Mouse (Mus musculus): ENCODE results near the gene Smr2. TPM values are rescaled to one million over a fixed set of nuclear protein-coding genes. Genes with fewer than 3 reads are reported as not detected.
"Not testable (repeated sequence)": the region's sequence is repeated elsewhere in the genome, so short reads cannot be mapped to it uniquely, and the experiment has no call there.

Gene Smr2
- polyA plus RNA-seq (2011; ENCODE audit: insufficient read depth, insufficient read length, low replicate concordance, missing spikeins): not detected in 2 replicates

GRCm38 (mm10) chr5:88086256-88086655, at the start of gene Smr2:
Gene Smr2 (plus strand): TSS chr5:88086556.
- not testable (repeated sequence) for H3K4me1 ChIP-seq (ENCODE audit: control insufficient read depth, insufficient read depth, low read length); H3K4me3 ChIP-seq (replicated peaks; ENCODE audit: control insufficient read depth, low read depth, low read length)

DNA sequence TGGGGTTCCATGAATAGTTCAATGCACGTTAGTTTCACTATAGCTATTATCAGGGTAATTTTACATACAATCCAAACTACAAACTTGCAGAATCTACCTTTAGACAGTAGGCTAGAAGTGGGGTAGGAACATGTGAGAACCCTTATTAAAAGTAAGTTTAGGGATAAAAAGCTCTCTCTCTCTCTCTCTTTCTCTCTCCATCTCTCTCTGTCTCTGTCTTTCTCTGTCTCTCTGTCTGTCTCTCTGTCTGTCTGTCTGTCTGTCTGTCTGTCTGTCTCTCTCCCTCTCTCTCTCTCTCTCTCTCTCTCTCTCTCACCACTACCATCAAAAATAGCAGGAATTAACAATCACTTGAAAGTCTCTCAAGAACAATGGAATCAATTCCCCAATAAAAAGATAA, 25.1 kb downstream of the Smr2 start, which contains the start of gene Gm11116:
TSS of gene Gm11116 (minus strand) at position 101 of the 400 bp plus-strand sequence.
- Histone ChIP-seq H3K4me3 (replicated peaks; ENCODE audit: control insufficient read depth, low read depth, low read length) (no peak within 1 kb of the TSS), H3K4me1 (ENCODE audit: control insufficient read depth, insufficient read depth, low read length) (no peaks in the 10 kb centered on the region), H3K27ac (ENCODE audit: control insufficient read depth, insufficient read depth, low read depth, low read length, poor library complexity) (no peak within 1 kb of the TSS)
- TF ChIP-seq POLR2A (IDR thresholded peaks at IDR 0.05; ENCODE audit: borderline replicate concordance, control insufficient read depth, low read depth, low read length): no peak
- no peak for TF ChIP-seq CTCF (IDR thresholded peaks at IDR 0.05; ENCODE audit: control insufficient read depth, insufficient read depth, low read length)
- WGBS: 67% methylated on average over 1 of the region's 1 CpGs

More at GRCm38 (mm10) chr5:88086256-88086655, at the start of gene Smr2:
- not testable (repeated sequence) for H3K27ac ChIP-seq (ENCODE audit: control insufficient read depth, insufficient read depth, low read depth, low read length, poor library complexity)

DNA sequence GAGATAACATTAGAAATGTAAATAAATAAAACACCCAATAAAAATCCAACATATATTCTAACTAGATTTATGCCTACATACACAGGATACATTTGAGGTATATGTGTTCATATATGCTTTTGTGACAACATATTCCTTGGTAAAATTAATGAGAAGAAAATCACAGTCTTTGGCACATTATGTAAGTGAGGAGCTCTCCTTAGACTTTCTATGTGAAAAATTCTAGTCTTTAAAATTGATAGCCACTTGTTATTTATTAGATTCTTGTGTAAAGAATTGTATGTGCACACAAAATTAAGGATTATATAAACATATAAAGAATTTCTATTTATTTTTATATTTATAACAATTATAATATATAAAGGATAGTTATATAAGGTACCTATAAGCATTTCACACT, 67.6 kb downstream of the Smr2 start, which contains the start of gene Gm11115:
TSS of gene Gm11115 (minus strand) at position 101 of the 400 bp plus-strand sequence.
- no peaks in the 10 kb centered on the region for H3K4me1 ChIP-seq (ENCODE audit: control insufficient read depth, insufficient read depth, low read length)
- H3K27ac ChIP-seq (ENCODE audit: control insufficient read depth, insufficient read depth, low read depth, low read length, poor library complexity): no peak within 1 kb of the TSS
- H3K4me3 ChIP-seq (replicated peaks; ENCODE audit: control insufficient read depth, low read depth, low read length): no peak within 1 kb of the TSS
- no peak for TF ChIP-seq POLR2A (IDR thresholded peaks at IDR 0.05; ENCODE audit: borderline replicate concordance, control insufficient read depth, low read depth, low read length)
- no peak for TF ChIP-seq CTCF (IDR thresholded peaks at IDR 0.05; ENCODE audit: control insufficient read depth, insufficient read depth, low read length)

Other genes with a start within 250 kb of the Smr2 start
- not detected in 2 replicates for gene Odam, start 201.5 kb upstream of the Smr2 start, polyA plus RNA-seq (2011; ENCODE audit: insufficient read depth, insufficient read length, low replicate concordance, missing spikeins)
- 2.2 TPM in 1 of 2 replicates, not detected in the other for gene Csn3, start 161.0 kb upstream of the Smr2 start, polyA plus RNA-seq (2011; ENCODE audit: insufficient read depth, insufficient read length, low replicate concordance, missing spikeins)
- 1.6 TPM in 1 of 2 replicates, not detected in the other for gene 2310003L06Rik, start 117.1 kb upstream of the Smr2 start, polyA plus RNA-seq (2011; ENCODE audit: insufficient read depth, insufficient read length, low replicate concordance, missing spikeins)
- not detected in 2 replicates for gene Gm28434, start 117.0 kb upstream of the Smr2 start, polyA plus RNA-seq (2011; ENCODE audit: insufficient read depth, insufficient read length, low replicate concordance, missing spikeins)
- gene Cabs1, start 107.1 kb upstream of the Smr2 start, polyA plus RNA-seq (2011; ENCODE audit: insufficient read depth, insufficient read length, low replicate concordance, missing spikeins): not detected in 2 replicates
- not detected in 2 replicates for gene Smr3a, start 84.0 kb upstream of the Smr2 start, polyA plus RNA-seq (2011; ENCODE audit: insufficient read depth, insufficient read length, low replicate concordance, missing spikeins)
- gene Gm11116, start 25.0 kb downstream of the Smr2 start, polyA plus RNA-seq (2011; ENCODE audit: insufficient read depth, insufficient read length, low replicate concordance, missing spikeins): not detected in 2 replicates
- not detected in 2 replicates for gene Gm11115, start 67.5 kb downstream of the Smr2 start, polyA plus RNA-seq (2011; ENCODE audit: insufficient read depth, insufficient read length, low replicate concordance, missing spikeins)
- not detected in 2 replicates for gene Gm7714, start 182.4 kb downstream of the Smr2 start, polyA plus RNA-seq (2011; ENCODE audit: insufficient read depth, insufficient read length, low replicate concordance, missing spikeins)
- gene Prol1, start 230.8 kb downstream of the Smr2 start, polyA plus RNA-seq (2011; ENCODE audit: insufficient read depth, insufficient read length, low replicate concordance, missing spikeins): not detected in 2 replicates

All from bone marrow, adult 2 months (tissue).